8 mouse cellular contexts compared by ENCODE assay signal in genomic region chr8:94917851-94918495, GRCm38 (mm10). TPM values are rescaled to one million over a fixed set of nuclear protein-coding genes. Genes with fewer than 3 reads are reported as not detected.
DNase-seq lines count a peak whose midpoint lies in the region; ATAC-seq and TF ChIP-seq lines count a peak whose summit lies in the region.

Gene Ccdc102a (minus strand): TSS chr8:94918098.

- no peaks in the 10 kb centered on the region for H3K9me3 ChIP-seq in forebrain, embryonic 15.5 days
- H3K9me3 ChIP-seq in hindbrain, embryonic 13.5 days, result no peaks in the 10 kb centered on the region
- H3K9me3 ChIP-seq in liver, embryonic 14.5 days (ENCODE audit: control insufficient read depth, low read length), result no peaks in the 10 kb centered on the region

- H3K36me3 ChIP-seq in forebrain, embryonic 15.5 days, result no peaks in the 10 kb centered on the region
- H3K36me3 ChIP-seq in hindbrain, embryonic 13.5 days, result no peaks in the 10 kb centered on the region
- no peaks in the 10 kb centered on the region for H3K36me3 ChIP-seq in liver, embryonic 14.5 days (replicated peaks; ENCODE audit: control insufficient read depth, insufficient read depth, low read depth)

- ATAC-seq in Patski, result peak; percentile 52
- ATAC-seq in forebrain, embryonic 15.5 days (replicated peaks), result peak; percentile 30; the same call in 1 of the 2 replicates
- peak; percentile 34 for ATAC-seq in hindbrain, embryonic 13.5 days (ENCODE audit: low FRiP score)
- peak; percentile 45 for ATAC-seq in liver, embryonic 14.5 days (ENCODE audit: insufficient read depth)
- no peak for ATAC-seq in activated CD4-positive, CD25-positive, alpha-beta regulatory T cell, adult 4 months

- CTCF ChIA-PET in Patski (lab: Charles Lee), result interaction anchor here (1.5 kb wide), 2 partner anchors 37 to 43 kb away, joined by 6 read pairs; no protein-coding TSS in a partner anchor

- no peak for TF ChIP-seq POLR2A in olfactory bulb, adult 2 months (IDR thresholded peaks at IDR 0.05; ENCODE audit: insufficient read depth, low read depth, low read length)

- peak; percentile 30 for DNase-seq in 3T3-L1 (ENCODE audit: low read depth, low spot score)
- DNase-seq in Patski (ENCODE audit: low read depth, low spot score), result no peak
- no peak for DNase-seq in liver, embryonic 14.5 days (ENCODE audit: low read depth in 3 of 3, low spot score in 3 of 3)
- DNase-seq in layer of hippocampus, postnatal 36 days, result no peak

- peak within 1 kb of the TSS; percentile 31 for H3K9ac ChIP-seq in forebrain, embryonic 15.5 days (replicated peaks)
- peak within 1 kb of the TSS; percentile 70 for H3K9ac ChIP-seq in hindbrain, embryonic 13.5 days
- peak within 1 kb of the TSS; percentile 72 for H3K9ac ChIP-seq in liver, embryonic 14.5 days (replicated peaks)

- no peak within 1 kb of the TSS for H3K27ac ChIP-seq in forebrain, embryonic 15.5 days (replicated peaks)
- peak within 1 kb of the TSS; percentile 52; the same call in 1 of the 2 replicates for H3K27ac ChIP-seq in hindbrain, embryonic 13.5 days
- no peak within 1 kb of the TSS for H3K27ac ChIP-seq in liver, embryonic 14.5 days
- no peak within 1 kb of the TSS for H3K27ac ChIP-seq in olfactory bulb, adult 2 months (ENCODE audit: insufficient read depth, low read depth, low read length)

- H3K27me3 ChIP-seq in Patski, result no peaks in the 10 kb centered on the region
- H3K27me3 ChIP-seq in forebrain, embryonic 15.5 days, result peaks cover 1% of the 10 kb centered on the region; the same call in 1 of the 2 replicates
- peaks cover 68% of the 10 kb centered on the region for H3K27me3 ChIP-seq in hindbrain, embryonic 13.5 days
- peaks cover 3% of the 10 kb centered on the region; the same call in 1 of the 2 replicates for H3K27me3 ChIP-seq in liver, embryonic 14.5 days (ENCODE audit: control insufficient read depth, insufficient read depth, low read length)

- H3K4me2 ChIP-seq in forebrain, embryonic 15.5 days (replicated peaks), result peak within 1 kb of the TSS; percentile 82
- H3K4me2 ChIP-seq in hindbrain, embryonic 13.5 days, result peak within 1 kb of the TSS; percentile 79
- H3K4me2 ChIP-seq in liver, embryonic 14.5 days (ENCODE audit: low read depth), result peak within 1 kb of the TSS; percentile 95

- peak within 1 kb of the TSS; percentile 50 for H3K4me3 ChIP-seq in forebrain, embryonic 15.5 days
- peak within 1 kb of the TSS; percentile 51 for H3K4me3 ChIP-seq in hindbrain, embryonic 13.5 days
- peak within 1 kb of the TSS; percentile 62 to 76 for H3K4me3 ChIP-seq in liver, embryonic 14.5 days (ENCODE audit: insufficient read depth in 1 of 2, low read depth in 2 of 2, low read length in 2 of 2)
- peak within 1 kb of the TSS; percentile 43 for H3K4me3 ChIP-seq in olfactory bulb, adult 2 months (ENCODE audit: insufficient read depth, low read depth, low read length)

- 2% methylated on average over 48 of the region's 51 CpGs for WGBS in forebrain, embryonic 15.5 days
- WGBS in hindbrain, embryonic 13.5 days, result 3% methylated on average over 45 of the region's 51 CpGs
- WGBS in liver, embryonic 14.5 days (ENCODE audit: insufficient replicate concordance), result 3% methylated on average over 45 of the region's 51 CpGs
- WGBS in olfactory bulb, adult 2 months, result 7% methylated on average over 49 of the region's 51 CpGs

- no peak for TF ChIP-seq EP300 in liver, embryonic 14.5 days (IDR thresholded peaks at IDR 0.05; ENCODE audit: low read depth)

- POLR2A ChIA-PET in Patski (lab: Charles Lee), result interaction anchor here (0.9 to 1.2 kb wide), 2 partner anchors 14 to 65 kb away, joined by 3 read pairs; no protein-coding TSS in a partner anchor

- no peak for TF ChIP-seq CTCF in Patski (IDR thresholded peaks at IDR 0.05)
- TF ChIP-seq CTCF in liver, embryonic 14.5 days (IDR thresholded peaks at IDR 0.05; ENCODE audit: low read depth), result no peak
- TF ChIP-seq CTCF in olfactory bulb, adult 2 months (IDR thresholded peaks at IDR 0.05; ENCODE audit: insufficient read depth, low read depth, low read length), result no peak

- in situ Hi-C loops in Patski (cut with MboI; ENCODE audit: low pct_unique_long_range_greater_than_20kb), result no loop called here

- peaks cover 38% of the 10 kb centered on the region for H3K4me1 ChIP-seq in forebrain, embryonic 15.5 days
- H3K4me1 ChIP-seq in hindbrain, embryonic 13.5 days (replicated peaks), result peaks cover 55% of the 10 kb centered on the region
- peaks cover 15 to 32% of the 10 kb centered on the region in 2 experiments for H3K4me1 ChIP-seq in liver, embryonic 14.5 days (replicated peaks; ENCODE audit: control insufficient read depth in 2 of 2, insufficient read depth in 2 of 2, low read length in 1 of 2)
- H3K4me1 ChIP-seq in olfactory bulb, adult 2 months (ENCODE audit: control insufficient read depth, insufficient read depth, low read length), result peaks cover 28% of the 10 kb centered on the region

RNA-seq across cellular contexts. Expression of gene Ccdc102a, which starts in this region (rescaled TPM):
- polyA plus RNA-seq in Patski (2021), result 39.7 TPM
- 5.4 and 5.6 TPM in 2 replicates for polyA plus RNA-seq in forebrain, embryonic 15.5 days (2015; fragmentation: Nextera tagmentation; extraction: Ambion mirVana)
- 6.3 and 7.8 TPM in 2 replicates for polyA plus RNA-seq in hindbrain, embryonic 13.5 days (2015; fragmentation: Nextera tagmentation; extraction: Ambion mirVana)
- 2.2 and 2.6 TPM in 2 replicates for polyA plus RNA-seq in liver, embryonic 14.5 days (2012; rRNA removed)
- polyA plus RNA-seq in liver, embryonic 14.5 days (2014; fragmentation: Nextera tagmentation; extraction: Ambion mirVana), result 2.7 and 2.8 TPM in 2 replicates
- polyA plus RNA-seq in olfactory bulb, adult 2 months (2012; ENCODE audit: insufficient read depth, insufficient read length, low replicate concordance, missing spikeins), result not detected in 2 replicates
- 1 to 10 TPM; 1.1 to 2.1 TPM for total RNA-seq in layer of hippocampus, postnatal 36 days (2021)
- polyA plus RNA-seq in activated CD4-positive, CD25-positive, alpha-beta regulatory T cell, adult 4 months (2017; shearing (Covaris generic)), result under 1 TPM; 0.20 to 0.57 TPM
